Mouse (Mus musculus) lung, postnatal 0 days (tissue): Measurements from ENCODE around the gene Grm1. TPM values are rescaled to one million over a fixed set of nuclear protein-coding genes. Genes with fewer than 3 reads are reported as not detected.

Experiments
- ATAC-seq: fragments of 200-750 bp; cut with Nextera tagmentation; 2 replicates; pipeline ENCODE4 v1.8.0; 2017; ENCODE audit warnings: moderate library complexity
- DNase-seq: peaks from one replicate; pipeline ENCODE4 v3.0.0-alpha.2; 2016; ENCODE audit warnings: low spot score
- H3K27ac ChIP-seq: fragments of 300-500 bp; sonication (generic); 2 replicates; pipeline ENCODE4 v1.5.1; 2014; ENCODE audit warnings: antibody characterized with exemption, mild to moderate bottlenecking, low read length, mixed read lengths
- H3K27me3 ChIP-seq: fragments of 300-500 bp; sonication (generic); replicated peaks from 2 replicates; pipeline ENCODE4 v1.6.1; 2014; ENCODE audit warnings: low read length, mixed read lengths; ENCODE audit not compliant: insufficient read depth
- H3K36me3 ChIP-seq: fragments of 300-500 bp; sonication (generic); 2 replicates; pipeline ENCODE4 v1.6.1; 2014; ENCODE audit warnings: low read length, mixed read lengths; ENCODE audit not compliant: insufficient read depth
- H3K4me1 ChIP-seq: fragments of 300-500 bp; sonication (generic); 2 replicates; pipeline ENCODE4 v1.6.1; 2014; ENCODE audit warnings: antibody characterized with exemption, low read depth, low read length, mixed read lengths; ENCODE audit not compliant: insufficient read depth
- H3K4me2 ChIP-seq: fragments of 300-500 bp; sonication (generic); replicated peaks from 2 replicates; pipeline ENCODE4 v1.6.1; 2014; ENCODE audit warnings: low read depth, mild to moderate bottlenecking, low read length, moderate library complexity, mixed read lengths
- H3K4me3 ChIP-seq: fragments of 300-500 bp; sonication (generic); 2 replicates; pipeline ENCODE4 v1.5.1; 2014; ENCODE audit warnings: low read depth, low read length
- H3K9ac ChIP-seq: fragments of 300-500 bp; sonication (generic); replicated peaks from 2 replicates; pipeline ENCODE4 v1.6.1; 2014; ENCODE audit warnings: low read depth, mild to moderate bottlenecking
- H3K9me3 ChIP-seq: fragments of 300-500 bp; sonication (generic); 2 replicates; pipeline ENCODE4 v1.6.1; 2016; ENCODE audit warnings: low read length, mixed read lengths
- CTCF ChIP-seq: IDR thresholded peaks from 2 replicates; pipeline ENCODE4 v1.5.1; 2016; ENCODE audit warnings: antibody characterized with exemption, mild to moderate bottlenecking
- EP300 ChIP-seq: IDR thresholded peaks from 2 replicates; pipeline ENCODE4 v1.6.1; 2016; ENCODE audit warnings: antibody characterized with exemption, mild to moderate bottlenecking, control low read depth
- WGBS: fragments of 180-500 bp; shearing (Covaris S2); extraction: QIAGEN DNeasy Blood & Tissue Kit; methylation state at CpG from one replicate; pipeline ENCODE4 v1.1.7; 2014; 5-methylcytosine and 5-hydroxymethylcytosine counted together
- polyA plus RNA-seq: library from polyadenylated mRNA; unstranded; fragments of >200 nt; fragmentation: Nextera tagmentation; extraction: Ambion mirVana; gene quantifications from 2 replicates; pipeline ENCODE4 v1.2.1, GENCODE M21; 2015

Gene Grm1
- polyA plus RNA-seq, 1 experiment from 2014 or later = not detected

- H3K4me1 ChIP-seq = no peaks in the 10 kb centered on the region
- H3K9ac ChIP-seq = no peak overlapping the region
- no peak overlapping the region for H3K4me3 ChIP-seq
- no peak overlapping the region for H3K27ac ChIP-seq
- no peaks in the 10 kb centered on the region for H3K36me3 ChIP-seq
- no peak for DNase-seq
- WGBS = 70% methylated on average over 7 of the region's 7 CpGs
- no peak for TF ChIP-seq CTCF
- TF ChIP-seq EP300 = no peak
- no peaks in the 10 kb centered on the region for H3K9me3 ChIP-seq
- no peaks in the 10 kb centered on the region for H3K27me3 ChIP-seq
- ATAC-seq = no peak
- no peak overlapping the region for H3K4me2 ChIP-seq
Measured at GRCm38 (mm10) chr10:10917857-10918399, 164.2 kb downstream of the Grm1 start.

- H3K4me1 ChIP-seq = no peaks in the 10 kb centered on the region
- DNase-seq = no peak
- TF ChIP-seq CTCF = no peak
- no peak for TF ChIP-seq EP300
- H3K36me3 ChIP-seq = no peaks in the 10 kb centered on the region
- no peaks in the 10 kb centered on the region for H3K9me3 ChIP-seq
- no peak overlapping the region for H3K4me2 ChIP-seq
- 63% methylated on average over 4 of the region's 4 CpGs for WGBS
- no peak for ATAC-seq
- no peak overlapping the region for H3K27ac ChIP-seq
- H3K4me3 ChIP-seq = no peak overlapping the region
- no peaks in the 10 kb centered on the region for H3K27me3 ChIP-seq
- no peak overlapping the region for H3K9ac ChIP-seq
Measured at GRCm38 (mm10) chr10:10913621-10914020, 168.5 kb downstream of the Grm1 start.

GRCm38 (mm10) chr10:10890221-10890620, 191.9 kb downstream of the Grm1 start:
- DNase-seq (no peak), ATAC-seq (no peak)
- no peaks in the 10 kb centered on the region for H3K36me3 ChIP-seq
- 32% methylated on average over 1 of the region's 1 CpGs for WGBS
- H3K4me2 ChIP-seq = no peak overlapping the region
- no peaks in the 10 kb centered on the region for H3K4me1 ChIP-seq
- no peak overlapping the region for H3K27ac ChIP-seq
- TF ChIP-seq EP300 = no peak
- no peak for TF ChIP-seq CTCF
- H3K4me3 ChIP-seq = no peak overlapping the region
- no peaks in the 10 kb centered on the region for H3K9me3 ChIP-seq
- H3K9ac ChIP-seq = no peak overlapping the region
- H3K27me3 ChIP-seq = no peaks in the 10 kb centered on the region

- DNase-seq = no peak
- Histone ChIP-seq H3K9ac (no peak overlapping the region), H3K4me3 (no peak overlapping the region), H3K27me3 (no peaks in the 10 kb centered on the region), H3K9me3 (no peaks in the 10 kb centered on the region), H3K4me2 (no peak overlapping the region), H3K27ac (no peak overlapping the region), H3K4me1 (no peaks in the 10 kb centered on the region), H3K36me3 (no peaks in the 10 kb centered on the region)
- 72% methylated on average over 9 of the region's 9 CpGs for WGBS
- no peak for TF ChIP-seq CTCF
- ATAC-seq = no peak
Measured at GRCm38 (mm10) chr10:10888521-10888920, 193.6 kb downstream of the Grm1 start.

GRCm38 (mm10) chr10:10884992-10885391, 197.2 kb downstream of the Grm1 start:
- no peak overlapping the region for H3K4me3 ChIP-seq
- TF ChIP-seq CTCF = no peak
- ATAC-seq (no peak), DNase-seq (no peak)
- WGBS = 20% methylated on average over 2 of the region's 2 CpGs
- no peaks in the 10 kb centered on the region for H3K36me3 ChIP-seq
- H3K9ac ChIP-seq = no peak overlapping the region
- no peaks in the 10 kb centered on the region for H3K4me1 ChIP-seq
- no peak overlapping the region for H3K4me2 ChIP-seq
- H3K27me3 ChIP-seq = no peaks in the 10 kb centered on the region
- H3K9me3 ChIP-seq = no peaks in the 10 kb centered on the region
- H3K27ac ChIP-seq = no peak overlapping the region

- Histone ChIP-seq H3K4me3 (no peak overlapping the region), H3K4me1 (no peaks in the 10 kb centered on the region), H3K36me3 (no peaks in the 10 kb centered on the region), H3K27ac (no peak overlapping the region), H3K27me3 (no peaks in the 10 kb centered on the region), H3K9me3 (no peaks in the 10 kb centered on the region), H3K9ac (no peak overlapping the region), H3K4me2 (no peak overlapping the region)
- DNase-seq = no peak
- ATAC-seq = no peak
- TF ChIP-seq EP300 (no peak), CTCF (no peak)
- 41% methylated on average over 3 of the region's 3 CpGs for WGBS
Measured at GRCm38 (mm10) chr10:10872142-10872541, 210.0 kb downstream of the Grm1 start.

GRCm38 (mm10) chr10:10870271-10870670, 211.9 kb downstream of the Grm1 start:
- H3K9ac ChIP-seq = no peak overlapping the region
- no peaks in the 10 kb centered on the region for H3K27me3 ChIP-seq
- H3K9me3 ChIP-seq = no peaks in the 10 kb centered on the region
- H3K4me3 ChIP-seq = no peak overlapping the region
- ATAC-seq (no peak), DNase-seq (no peak)
- H3K36me3 ChIP-seq = no peaks in the 10 kb centered on the region
- H3K4me2 ChIP-seq = no peak overlapping the region
- WGBS = 66% methylated on average over 2 of the region's 2 CpGs
- no peaks in the 10 kb centered on the region for H3K4me1 ChIP-seq
- TF ChIP-seq EP300 = no peak
- no peak for TF ChIP-seq CTCF
- no peak overlapping the region for H3K27ac ChIP-seq
